Mouse (Mus musculus): ENCODE data around the gene Gm13289. TPM values are rescaled to one million over a fixed set of nuclear protein-coding genes. Genes with fewer than 3 reads are reported as not detected.
"Not testable (repeated sequence)": the region's sequence is repeated elsewhere in the genome, so short reads cannot be mapped to it uniquely, and the experiment has no call there.

Gene Gm13289
- total RNA-seq, 2 experiments from 2014 or later = not detected

DNA sequence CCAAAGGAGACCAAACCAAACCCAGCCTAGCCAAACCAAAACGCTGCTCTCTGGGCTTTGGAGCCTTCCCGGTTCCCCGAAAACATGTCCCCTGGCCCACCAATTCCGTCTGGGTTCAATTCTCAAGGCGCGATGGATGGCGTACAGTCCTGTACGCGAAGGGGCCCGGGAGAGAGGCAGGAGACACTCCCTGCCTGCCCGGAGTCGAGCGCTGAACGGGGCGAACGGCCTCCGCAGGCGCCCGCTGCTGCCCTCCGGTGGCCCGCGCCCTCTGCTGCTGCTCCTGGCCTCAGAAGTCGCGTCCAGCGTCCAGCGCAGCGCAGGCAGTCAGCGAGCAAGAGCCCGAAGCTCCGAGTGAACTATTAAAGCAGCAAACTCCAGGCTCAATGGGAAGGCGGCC is 5.6 kb downstream of the Gm13289 start:
- not testable (repeated sequence) for DNase-seq

DNA sequence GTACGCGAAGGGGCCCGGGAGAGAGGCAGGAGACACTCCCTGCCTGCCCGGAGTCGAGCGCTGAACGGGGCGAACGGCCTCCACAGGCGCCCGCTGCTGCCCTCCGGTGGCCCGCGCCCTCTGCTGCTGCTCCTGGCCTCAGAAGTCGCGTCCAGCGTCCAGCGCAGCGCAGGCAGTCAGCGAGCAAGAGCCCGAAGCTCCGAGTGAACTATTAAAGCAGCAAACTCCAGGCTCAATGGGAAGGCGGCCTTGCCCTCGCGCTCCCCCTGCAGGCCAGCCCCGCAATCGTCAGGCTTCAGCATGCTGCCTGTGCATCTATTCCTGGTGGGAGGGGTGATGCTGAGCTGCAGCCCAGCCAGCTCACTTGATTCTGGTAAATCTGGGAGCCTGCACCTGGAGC is 8.7 kb downstream of the Gm13289 start, which contains the start of gene Gm13276:
Gene Gm13276, plus strand, starts transcription at position 301 of the 400 bp plus-strand sequence.
- DNase-seq = not testable (repeated sequence)

GRCm38 (mm10) chr4:88788402-88788801 is 11.7 kb downstream of the Gm13289 start, which contains the start of gene Gm13277:
Gene Gm13277 (plus strand): TSS chr4:88788632.
- DNase-seq = peak; percentile 48

DNA sequence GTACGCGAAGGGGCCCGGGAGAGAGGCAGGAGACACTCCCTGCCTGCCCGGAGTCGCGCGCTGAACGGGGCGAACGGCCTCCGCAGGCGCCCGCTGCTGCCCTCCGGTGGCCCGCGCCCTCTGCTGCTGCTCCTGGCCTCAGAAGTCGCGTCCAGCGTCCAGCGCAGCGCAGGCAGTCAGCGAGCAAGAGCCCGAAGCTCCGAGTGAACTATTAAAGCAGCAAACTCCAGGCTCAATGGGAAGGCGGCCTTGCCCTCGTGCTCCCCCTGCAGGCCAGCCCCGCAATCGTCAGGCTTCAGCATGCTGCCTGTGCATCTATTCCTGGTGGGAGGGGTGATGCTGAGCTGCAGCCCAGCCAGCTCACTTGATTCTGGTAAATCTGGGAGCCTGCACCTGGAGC is 14.5 kb downstream of the Gm13289 start, which contains the start of gene Gm13278:
Gene Gm13278, plus strand, starts transcription at position 301 of the 400 bp plus-strand sequence.
- not testable (repeated sequence) for DNase-seq

- DNase-seq = peak; percentile 52
Measured at GRCm38 (mm10) chr4:88793936-88794675, 17.4 kb downstream of the Gm13289 start, which contains the start of gene Gm13275. Gene Gm13275 (plus strand): TSS chr4:88794487.

DNA sequence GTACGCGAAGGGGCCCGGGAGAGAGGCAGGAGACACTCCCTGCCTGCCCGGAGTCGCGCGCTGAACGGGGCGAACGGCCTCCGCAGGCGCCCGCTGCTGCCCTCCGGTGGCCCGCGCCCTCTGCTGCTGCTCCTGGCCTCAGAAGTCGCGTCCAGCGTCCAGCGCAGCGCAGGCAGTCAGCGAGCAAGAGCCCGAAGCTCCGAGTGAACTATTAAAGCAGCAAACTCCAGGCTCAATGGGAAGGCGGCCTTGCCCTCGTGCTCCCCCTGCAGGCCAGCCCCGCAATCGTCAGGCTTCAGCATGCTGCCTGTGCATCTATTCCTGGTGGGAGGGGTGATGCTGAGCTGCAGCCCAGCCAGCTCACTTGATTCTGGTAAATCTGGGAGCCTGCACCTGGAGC is 20.4 kb downstream of the Gm13289 start, which contains the start of gene Gm13279:
Gene Gm13279, plus strand, starts transcription at position 301 of the 400 bp plus-strand sequence.
- not testable (repeated sequence) for DNase-seq

GRCm38 (mm10) chr4:88799365-88799764 is 22.6 kb downstream of the Gm13289 start, which contains the start of gene Gm13285:
Gene Gm13285 (plus strand): TSS chr4:88799665.
- DNase-seq = not testable (repeated sequence)

- not testable (repeated sequence) for DNase-seq
Measured at GRCm38 (mm10) chr4:88802954-88803353, 26.2 kb downstream of the Gm13289 start, which contains the start of gene Gm13287. Gene Gm13287 (plus strand): TSS chr4:88803254.

- not testable (repeated sequence) for DNase-seq
Measured at GRCm38 (mm10) chr4:88805231-88805630, 28.5 kb downstream of the Gm13289 start, which contains the start of gene Gm13288. Gene Gm13288 (plus strand): TSS chr4:88805531.

- peak; percentile 30 for DNase-seq
Measured at GRCm38 (mm10) chr4:88805761-88806160, 29.0 kb downstream of the Gm13289 start.

DNA sequence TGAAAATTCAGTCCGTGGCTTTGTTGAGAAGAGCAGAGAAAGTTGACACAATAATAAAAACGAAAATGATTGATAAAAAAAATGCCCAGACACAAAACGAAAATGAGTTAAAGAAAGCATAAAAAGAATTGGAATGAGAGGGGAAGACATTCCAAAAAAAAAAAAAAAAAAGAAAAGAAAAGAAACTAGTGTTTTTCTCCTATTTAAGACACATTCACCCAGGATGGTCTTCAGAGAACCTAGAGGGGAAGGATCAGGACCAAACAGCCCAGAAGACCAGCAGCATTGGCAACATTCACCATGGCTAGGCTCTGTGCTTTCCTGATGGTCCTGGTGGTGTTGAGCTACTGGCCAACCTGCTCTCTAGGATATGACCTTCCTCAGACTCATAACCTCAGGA is 39.2 kb downstream of the Gm13289 start, which contains the start of gene Ifna7:
Gene Ifna7, plus strand, starts transcription at position 301 of the 400 bp plus-strand sequence.
- no peak for DNase-seq

GRCm38 (mm10) chr4:88819659-88820058 is 42.9 kb downstream of the Gm13289 start, which contains the start of gene Ifna11:
Gene Ifna11 (plus strand): TSS chr4:88819959.
- no peak for DNase-seq

DNA sequence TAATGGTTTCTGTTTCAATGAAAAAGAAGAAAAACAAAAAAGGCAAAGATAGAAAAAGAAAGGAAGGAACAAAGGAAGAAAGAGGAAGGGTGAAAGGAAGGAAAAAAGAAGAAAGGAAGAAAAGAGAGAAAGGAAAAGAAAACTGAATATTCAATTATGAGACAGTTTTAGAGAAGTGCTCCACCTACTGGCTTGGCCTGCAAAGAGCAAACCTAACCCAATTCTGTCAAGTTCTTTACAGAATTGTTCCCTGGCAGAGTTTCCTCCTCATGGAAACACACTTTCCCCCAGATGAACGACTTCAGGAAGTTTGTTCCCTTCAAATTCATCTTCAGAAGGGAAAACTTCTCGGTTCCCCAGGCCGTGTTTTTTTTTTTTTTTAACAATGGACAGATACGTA is 46.3 kb downstream of the Gm13289 start:
- DNase-seq = no peak

Other genes starting within 250 kb of the Gm13289 start
- not detected for gene Ifna15, start 218.7 kb upstream of the Gm13289 start, total RNA-seq (2021)
- not detected for gene Ifna14, start 205.1 kb upstream of the Gm13289 start, total RNA-seq (2021)
- gene Ifna9, start 184.5 kb upstream of the Gm13289 start, total RNA-seq (2021) = not detected
- not detected for gene Ifna12, start 173.5 kb upstream of the Gm13289 start, total RNA-seq (2021)
- not detected for gene C87499, start 142.5 kb upstream of the Gm13289 start, total RNA-seq (2021)
- not detected for gene Ifna13, start 132.5 kb upstream of the Gm13289 start, total RNA-seq (2021)
- not detected for gene Ifna16, start 100.0 kb upstream of the Gm13289 start, total RNA-seq (2021)
- not detected for gene Ifna2, start 93.0 kb upstream of the Gm13289 start, total RNA-seq (2021)
- not detected for gene Ifnab, start 85.6 kb upstream of the Gm13289 start, total RNA-seq (2021)
- gene Gm26566, start 55.1 kb upstream of the Gm13289 start, total RNA-seq (2021) = under 1 TPM; 0.31 to 0.34 TPM
- 10 to 100 TPM; 57.1 to 66.3 TPM for gene Klhl9, start 54.5 kb upstream of the Gm13289 start, total RNA-seq (2021)
- not detected for gene Gm13271, start 22.1 kb upstream of the Gm13289 start, total RNA-seq (2021)
- not detected for gene Gm13283, start 16.8 kb upstream of the Gm13289 start, total RNA-seq (2021)
- gene Gm13290, start 3.1 kb upstream of the Gm13289 start, total RNA-seq (2021) = not detected
- gene Gm13272, start 2.9 kb downstream of the Gm13289 start, total RNA-seq (2021) = not detected
- gene Ifnz, start 5.2 kb downstream of the Gm13289 start, total RNA-seq (2021) = not detected
- gene Gm13276, start 8.8 kb downstream of the Gm13289 start, total RNA-seq (2021) = not detected
- gene Gm13277, start 11.7 kb downstream of the Gm13289 start, total RNA-seq (2021) = not detected
- not detected for gene Gm13278, start 14.6 kb downstream of the Gm13289 start, total RNA-seq (2021)
- gene Gm13275, start 17.6 kb downstream of the Gm13289 start, total RNA-seq (2021) = not detected
- not detected for gene Gm13279, start 20.5 kb downstream of the Gm13289 start, total RNA-seq (2021)
- gene Gm13285, start 22.7 kb downstream of the Gm13289 start, total RNA-seq (2021) = under 1 TPM in 1 of 2 experiments, not detected in 1; 0.21 TPM
- not detected for gene Gm13287, start 26.3 kb downstream of the Gm13289 start, total RNA-seq (2021)
- not detected for gene Gm13288, start 28.6 kb downstream of the Gm13289 start, total RNA-seq (2021)
- gene Ifna7, start 39.3 kb downstream of the Gm13289 start, total RNA-seq (2021) = not detected
- gene Ifna11, start 43.0 kb downstream of the Gm13289 start, total RNA-seq (2021) = not detected
- gene Ifna6, start 50.5 kb downstream of the Gm13289 start, total RNA-seq (2021) = not detected
- gene Ifna5, start 58.6 kb downstream of the Gm13289 start, total RNA-seq (2021) = not detected
- gene Ifna4, start 64.9 kb downstream of the Gm13289 start, total RNA-seq (2021) = not detected
- gene Ifna1, start 73.2 kb downstream of the Gm13289 start, total RNA-seq (2021) = not detected
- not detected for gene Ifne, start 103.3 kb downstream of the Gm13289 start, total RNA-seq (2021)

Data from gastrocnemius, postnatal 10 days (tissue).